In genomic region chr4:141072502-141072901, GRCm38 (mm10) we compare ENCODE assay signal across 25 mouse cellular contexts. TPM values are rescaled to one million over a fixed set of nuclear protein-coding genes. Genes with fewer than 3 reads are reported as not detected.
"Had no signal": no experiment of that assay in that cellular context is flagged by ENCODE, and none has a peak within 500 bp of the region (broad histone marks: within the 10 kb centered on the region; RNA-seq: fewer than 3 reads in every experiment).

No protein-coding gene starts in this region.

- H3K27me3 ChIP-seq: hindbrain, embryonic 12.5 days; intestine, embryonic 15.5 days; limb, embryonic 12.5 days; liver, embryonic 13.5 days; liver, embryonic 15.5 days had no signal

- H3K27ac ChIP-seq: heart, adult 2 months; hindbrain, embryonic 10.5 days; hindbrain, embryonic 12.5 days; hindbrain, embryonic 14.5 days; intestine, embryonic 15.5 days; layer of hippocampus, adult 2 months; limb, embryonic 10.5 days; limb, embryonic 12.5 days had no signal

- H3K9me3 ChIP-seq: hindbrain, embryonic 10.5 days; hindbrain, embryonic 12.5 days; intestine, embryonic 15.5 days; limb, embryonic 10.5 days; limb, embryonic 12.5 days; liver, embryonic 13.5 days; liver, embryonic 15.5 days had no signal

- H3K9ac ChIP-seq: hindbrain, embryonic 12.5 days; hindbrain, embryonic 14.5 days; intestine, embryonic 15.5 days; limb, embryonic 12.5 days; liver, embryonic 15.5 days had no signal

- ATAC-seq: hindbrain, embryonic 16.5 days; inflammation-experienced regulatory T-cells, adult 6 months; intestine, embryonic 15.5 days; intestine, postnatal 0 days had no signal

- H3K4me3 ChIP-seq: heart, adult 2 months; hindbrain, embryonic 10.5 days; hindbrain, embryonic 12.5 days; intestine, embryonic 15.5 days; layer of hippocampus, adult 2 months; left cerebral cortex, adult 2 months; limb, embryonic 10.5 days; limb, embryonic 12.5 days; liver, embryonic 13.5 days; liver, embryonic 15.5 days had no signal

- DNase-seq: gastrocnemius, postnatal 10 days; gastrocnemius, postnatal 25 days; heart, adult 2 months; heart, postnatal 10 days; heart, postnatal 4 days; kidney, adult 18-20 months; kidney, adult 8-10 months; kidney, postnatal 10 days; kidney, postnatal 4 days; liver, embryonic 13.5 days had no signal

- H3K4me2 ChIP-seq: heart, embryonic 11.5 days; hindbrain, embryonic 12.5 days; hindbrain, embryonic 14.5 days; intestine, embryonic 15.5 days; limb, embryonic 12.5 days; liver, embryonic 15.5 days had no signal

RNA-seq across cellular contexts. Expression of gene Spata21, which starts 15.6 kb away (rescaled TPM):
- polyA plus RNA-seq: heart, embryonic 14.5 days; hindbrain, embryonic 10.5 days; hindbrain, embryonic 12.5 days; intestine, embryonic 15.5 days; limb, embryonic 12.5 days; liver, adult 2 months; liver, embryonic 13.5 days; liver, embryonic 15.5 days had no signal
